Mouse (Mus musculus) G1E (cell line): ENCODE measurements at regions not wholly inside any gene's neighbourhood (a gene's known extent, or its start where the extent isn't known, plus 50 kb on each side); places are given as distances from the start of the nearest gene placed in this dataset.

Experiments
- CTCF ChIP-seq: IDR thresholded peaks from 2 replicates; pipeline ENCODE4 v1.5.1; 2012; ENCODE audit warnings: low read depth, low read length, inconsistent platforms, mixed read lengths
- GATA1 ChIP-seq: IDR thresholded peaks from 2 replicates; pipeline ENCODE4 v1.6.1; 2012; ENCODE audit warnings: borderline replicate concordance, low read length, inconsistent platforms, mixed read lengths
- GATA2 ChIP-seq: IDR thresholded peaks from 2 replicates; pipeline ENCODE4 v1.6.1; 2012; ENCODE audit warnings: low read depth, low read length, inconsistent platforms, borderline replicate concordance
- POLR2AphosphoS5 ChIP-seq: IDR thresholded peaks from 2 replicates; pipeline ENCODE4 v1.6.1; 2012; ENCODE audit warnings: low read depth, low read length, inconsistent platforms; ENCODE audit not compliant: insufficient replicate concordance

DNA sequence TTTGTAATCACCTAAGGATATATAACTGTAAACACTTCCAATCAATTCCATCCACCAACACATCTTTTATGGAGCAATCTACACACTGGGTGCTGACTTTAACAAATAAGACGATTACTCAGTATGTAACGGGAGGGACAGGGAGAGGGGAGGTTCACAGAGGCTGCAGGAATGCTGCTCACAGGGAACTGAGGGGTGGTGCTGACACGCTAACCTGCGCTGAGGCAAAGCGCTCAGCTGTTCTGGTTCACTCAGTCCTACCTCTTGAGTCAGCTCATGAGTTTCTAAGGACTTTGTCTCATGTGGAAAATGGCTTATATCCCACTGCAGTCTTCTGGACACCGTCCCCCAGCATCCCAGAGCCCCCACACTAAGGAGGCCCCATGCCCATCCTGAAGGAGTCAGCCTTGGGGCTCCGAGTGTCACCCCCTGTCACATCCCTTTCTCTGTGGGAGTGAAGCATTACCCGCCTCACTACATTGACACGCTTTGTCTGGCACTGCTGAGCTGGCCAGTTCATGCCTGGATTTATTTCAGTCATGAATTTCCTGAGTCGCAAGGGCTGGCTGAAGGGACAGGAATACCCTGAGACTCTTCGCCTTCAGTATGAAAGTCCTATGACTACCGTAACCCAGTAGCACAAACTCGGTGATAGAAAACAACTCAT, 184.6 kb upstream of the Dynlrb2 start:
- TF ChIP-seq CTCF: no peak
- no peak for TF ChIP-seq GATA1
- TF ChIP-seq GATA2: no peak
- no peak for TF ChIP-seq POLR2AphosphoS5
